Mouse (Mus musculus): ENCODE measurements around the gene Dbp. TPM values are rescaled to one million over a fixed set of nuclear protein-coding genes. Genes with fewer than 3 reads are reported as not detected.

Dbp gene
- total and polyA plus RNA-seq, 3 experiments: 22.5 to 24.4 TPM; not detected in 1

DNA sequence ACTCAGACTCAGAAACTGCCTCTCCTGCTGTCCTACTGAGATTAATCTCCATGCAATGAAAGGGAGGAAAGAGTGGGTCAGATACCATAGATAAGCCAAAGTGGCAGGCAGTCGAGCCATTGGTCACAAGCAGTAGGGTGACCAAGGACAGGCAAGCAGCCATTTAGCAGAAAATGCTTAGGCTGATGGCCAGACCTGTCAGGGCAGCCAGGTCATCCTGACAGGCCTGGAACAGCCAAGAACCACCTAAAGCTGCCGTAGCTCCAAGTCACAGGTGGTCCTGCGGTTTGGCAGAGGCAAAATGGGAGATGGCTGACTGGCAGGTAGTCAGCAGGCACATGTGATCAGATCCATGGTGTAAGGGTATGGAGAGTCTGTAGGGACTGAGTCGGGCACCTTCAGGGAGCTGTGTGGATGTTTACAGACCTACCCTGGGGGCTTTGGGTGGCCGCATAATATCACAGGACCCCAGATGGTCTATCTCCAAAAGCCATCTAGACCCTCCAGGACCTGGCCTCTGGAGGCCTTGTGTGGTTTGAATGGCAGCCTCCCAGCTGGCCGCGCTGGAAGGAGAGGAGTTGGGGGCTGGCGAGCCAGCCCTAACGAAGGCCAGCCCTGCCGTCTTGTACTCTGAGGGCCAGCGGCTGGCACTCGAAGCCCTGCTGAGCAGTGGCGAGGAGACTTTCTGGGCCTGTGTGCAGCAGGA is 16.9 kb downstream of the Dbp start:
- H3K27ac ChIP-seq (ENCODE audit: control insufficient read depth, low read depth, low read length): no peak overlapping the region
- no peak overlapping the region for H3K4me3 ChIP-seq (ENCODE audit: control insufficient read depth in 1 of 2, insufficient read depth in 1 of 2, low read depth in 2 of 2, low read length in 2 of 2)
- TF ChIP-seq POLR2AphosphoS2 (IDR thresholded peaks at IDR 0.05; ENCODE audit: low read length) (no peak), NRF1 (IDR thresholded peaks at IDR 0.05; ENCODE audit: insufficient read depth, low read depth, low read length, poor library complexity, severe bottlenecking) (no peak), UBTF (IDR thresholded peaks at IDR 0.05; ENCODE audit: borderline replicate concordance, insufficient read depth, low read depth, low read length) (no peak), GATA1 (IDR thresholded peaks at IDR 0.05; ENCODE audit: low read depth, low read length) (peak; percentile 3; the same call in 1 of the 2 replicates), GABPA (IDR thresholded peaks at IDR 0.05; ENCODE audit: low read depth, low read length) (no peak), MAZ (IDR thresholded peaks at IDR 0.05; ENCODE audit: low read depth, low read length) (no peak), MAX (IDR thresholded peaks at IDR 0.05; ENCODE audit: low read length) (no peak), JUND (IDR thresholded peaks at IDR 0.05; ENCODE audit: low read depth, low read length) (no peak)
- peaks cover 2% of the 10 kb centered on the region in 2 experiments; a peak in 3 of 4 replicates for H3K36me3 ChIP-seq (ENCODE audit: control insufficient read depth in 1 of 2, insufficient read depth in 2 of 2, low read length in 2 of 2)
- no peaks in the 10 kb centered on the region for H3K9me3 ChIP-seq (replicated peaks; ENCODE audit: insufficient read depth, low read length)
- no peak overlapping the region for H3K9ac ChIP-seq (ENCODE audit: control insufficient read depth, low read depth, low read length, poor library complexity, severe bottlenecking)
- H3K27me3 ChIP-seq (ENCODE audit: control insufficient read depth in 1 of 2, insufficient read depth in 2 of 2, low read length in 2 of 2): no peaks in the 10 kb centered on the region
- peak; percentile 43 for DNase-seq (ENCODE audit: low read depth, low spot score)
- H3K79me2 ChIP-seq (ENCODE audit: control insufficient read depth, insufficient read depth, low read length, poor library complexity): peaks cover 28% of the 10 kb centered on the region
- H3K4me1 ChIP-seq (ENCODE audit: control insufficient read depth in 1 of 2, insufficient read depth in 2 of 2, low read length in 2 of 2): no peaks in the 10 kb centered on the region

DNA sequence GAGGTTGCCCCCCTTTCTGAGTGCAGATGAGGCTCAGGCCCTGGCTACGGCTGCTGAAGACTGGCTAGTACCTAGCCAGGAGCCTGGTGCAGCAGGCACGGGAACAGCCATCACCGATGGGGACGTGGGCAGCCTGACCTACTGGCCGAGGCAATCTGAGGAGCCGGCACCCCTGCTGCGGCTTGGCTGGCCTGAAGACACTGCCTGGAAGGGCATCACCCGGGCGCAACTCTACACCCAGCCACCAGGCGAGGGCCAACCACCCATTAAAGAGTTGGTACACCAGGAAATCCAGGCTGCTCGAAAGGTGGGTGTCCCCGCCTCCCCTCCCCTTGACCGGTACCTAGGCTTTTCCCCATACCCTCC is 17.4 kb downstream of the Dbp start:
- no peaks in the 10 kb centered on the region for H3K4me1 ChIP-seq (ENCODE audit: control insufficient read depth in 1 of 2, insufficient read depth in 2 of 2, low read length in 2 of 2)
- H3K9ac ChIP-seq (ENCODE audit: control insufficient read depth, low read depth, low read length, poor library complexity, severe bottlenecking): no peak overlapping the region
- no peak for TF ChIP-seq GATA1 (IDR thresholded peaks at IDR 0.05; ENCODE audit: low read depth, low read length)
- TF ChIP-seq HCFC1 (IDR thresholded peaks at IDR 0.05; ENCODE audit: low read depth, low read length): no peak
- no peak for TF ChIP-seq CTCF (IDR thresholded peaks at IDR 0.05 in 2 of 3, conservative IDR thresholded peaks at IDR 0.05 in 1 of 3; ENCODE audit: control insufficient read depth in 1 of 3, insufficient read depth in 1 of 3, low read depth in 2 of 3, low read length in 3 of 3, poor library complexity in 1 of 3, severe bottlenecking in 1 of 3)
- no peak for TF ChIP-seq CHD2 (IDR thresholded peaks at IDR 0.05; ENCODE audit: low read length)
- TF ChIP-seq MAZ (IDR thresholded peaks at IDR 0.05; ENCODE audit: low read depth, low read length): no peak
- TF ChIP-seq JUND (IDR thresholded peaks at IDR 0.05; ENCODE audit: low read depth, low read length): no peak
- no peak for TF ChIP-seq TCF12 (IDR thresholded peaks at IDR 0.05; ENCODE audit: low read depth, low read length)
- TF ChIP-seq ZC3H11A (IDR thresholded peaks at IDR 0.05; ENCODE audit: low read depth, low read length): no peak
- TF ChIP-seq MAFK (IDR thresholded peaks at IDR 0.05; ENCODE audit: borderline replicate concordance, low read depth, low read length): no peak
- TF ChIP-seq ZKSCAN1 (IDR thresholded peaks at IDR 0.05; ENCODE audit: low read depth, low read length): no peak
- no peak for TF ChIP-seq POLR2AphosphoS2 (IDR thresholded peaks at IDR 0.05; ENCODE audit: low read length)
- TF ChIP-seq BHLHE40 (IDR thresholded peaks at IDR 0.05; ENCODE audit: borderline replicate concordance, low read depth, low read length): no peak
- H3K9me3 ChIP-seq (replicated peaks; ENCODE audit: insufficient read depth, low read length): no peaks in the 10 kb centered on the region
- no peak overlapping the region for H3K4me3 ChIP-seq (ENCODE audit: control insufficient read depth in 1 of 2, insufficient read depth in 1 of 2, low read depth in 2 of 2, low read length in 2 of 2)
- peaks cover 2% of the 10 kb centered on the region in 2 experiments; a peak in 3 of 4 replicates for H3K36me3 ChIP-seq (ENCODE audit: control insufficient read depth in 1 of 2, insufficient read depth in 2 of 2, low read length in 2 of 2)
- no peaks in the 10 kb centered on the region for H3K27me3 ChIP-seq (ENCODE audit: control insufficient read depth in 1 of 2, insufficient read depth in 2 of 2, low read length in 2 of 2)
- DNase-seq (ENCODE audit: low read depth, low spot score): no peak
- no peak overlapping the region for H3K27ac ChIP-seq (ENCODE audit: control insufficient read depth, low read depth, low read length)
- peaks cover 24% of the 10 kb centered on the region for H3K79me2 ChIP-seq (ENCODE audit: control insufficient read depth, insufficient read depth, low read length, poor library complexity)
